Mouse (Mus musculus): ENCODE measurements around the gene Ets1. TPM values are rescaled to one million over a fixed set of nuclear protein-coding genes. Genes with fewer than 3 reads are reported as not detected.

The Ets1 gene
- 10 to 100 TPM; 64.3 to 67.1 TPM for total RNA-seq (2021)

GRCm38 (mm10) chr9:32635627-32636385, at the start of gene Ets1:
Ets1 (plus strand) TSS chr9:32636221.
- no peak for DNase-seq (ENCODE audit: low spot score)
- intact Hi-C loops (cut with DNase I) = loop anchor here (2.0 kb wide), 1 partner anchor 43 kb away; no protein-coding TSS in a partner anchor

- intact Hi-C loops (cut with DNase I) = loop anchor here (1.0 to 2.0 kb wide), 5 partner anchors 317 to 657 kb away; no protein-coding TSS in a partner anchor
- DNase-seq (ENCODE audit: low spot score) = peak; percentile 60
Observed at GRCm38 (mm10) chr9:32589900-32590299, 46.1 kb upstream of the Ets1 start.

GRCm38 (mm10) chr9:32590571-32590970, 45.5 kb upstream of the Ets1 start:
- DNase-seq (ENCODE audit: low spot score) = no peak
- intact Hi-C loops (cut with DNase I) = loop anchor here (1.0 to 2.0 kb wide), 4 partner anchors 349 to 656 kb away; no protein-coding TSS in a partner anchor

- intact Hi-C loops (cut with DNase I) = loop anchor here (2.0 kb wide), 6 partner anchors 45 to 655 kb away; partner anchors contain the start of gene Ets1
Observed at GRCm38 (mm10) chr9:32591732-32592582, 44.1 kb upstream of the Ets1 start.

GRCm38 (mm10) chr9:32592583-32592890, 43.5 kb upstream of the Ets1 start:
- DNase-seq (ENCODE audit: low spot score) = no peak
- intact Hi-C loops (cut with DNase I) = loop anchor here (2.0 kb wide), 3 partner anchors 44 to 104 kb away; partner anchors contain the start of gene Ets1

More at GRCm38 (mm10) chr9:32591732-32592582, 44.1 kb upstream of the Ets1 start:
- DNase-seq (ENCODE audit: low spot score) = peak; percentile 63

- no peak for DNase-seq (ENCODE audit: low spot score)
- intact Hi-C loops (cut with DNase I) = loop anchor here (2.0 kb wide), 3 partner anchors 43 to 103 kb away; partner anchors contain the start of gene Ets1
Observed at GRCm38 (mm10) chr9:32593816-32594215, 42.2 kb upstream of the Ets1 start.

- intact Hi-C loops (cut with DNase I) = no loop called here
- no peak for DNase-seq (ENCODE audit: low spot score)
Observed at GRCm38 (mm10) chr9:32594346-32594745, 41.7 kb upstream of the Ets1 start.

GRCm38 (mm10) chr9:32595076-32595820, 40.8 kb upstream of the Ets1 start:
- intact Hi-C loops (cut with DNase I) = no loop called here
- no peak for DNase-seq (ENCODE audit: low spot score)

GRCm38 (mm10) chr9:32596366-32596765, 39.7 kb upstream of the Ets1 start:
- DNase-seq (ENCODE audit: low spot score) = no peak
- intact Hi-C loops (cut with DNase I) = loop anchor here (1.0 kb wide), 1 partner anchor 15 kb away; no protein-coding TSS in a partner anchor

- no peak for DNase-seq (ENCODE audit: low spot score)
- intact Hi-C loops (cut with DNase I) = no loop called here
Observed at GRCm38 (mm10) chr9:32601953-32602352, 34.1 kb upstream of the Ets1 start.

- intact Hi-C loops (cut with DNase I) = no loop called here
- no peak for DNase-seq (ENCODE audit: low spot score)
Observed at GRCm38 (mm10) chr9:32603097-32603496, 32.9 kb upstream of the Ets1 start.

- intact Hi-C loops (cut with DNase I) = loop anchor here (5.0 kb wide), 1 partner anchor 35 kb away; no protein-coding TSS in a partner anchor
- DNase-seq (ENCODE audit: low spot score) = no peak
Observed at GRCm38 (mm10) chr9:32607218-32607617, 28.8 kb upstream of the Ets1 start.

- no peak for DNase-seq (ENCODE audit: low spot score)
- intact Hi-C loops (cut with DNase I) = loop anchor here (5.0 kb wide), 1 partner anchor 33 kb away; no protein-coding TSS in a partner anchor
Observed at GRCm38 (mm10) chr9:32608831-32609610, 27.0 kb upstream of the Ets1 start.

- intact Hi-C loops (cut with DNase I) = no loop called here
- DNase-seq (ENCODE audit: low spot score) = no peak
Observed at GRCm38 (mm10) chr9:32610218-32610617, 25.8 kb upstream of the Ets1 start.

- intact Hi-C loops (cut with DNase I) = loop anchor here (1.0 kb wide), 1 partner anchor 14 kb away; no protein-coding TSS in a partner anchor
- no peak for DNase-seq (ENCODE audit: low spot score)
Observed at GRCm38 (mm10) chr9:32610631-32611030, 25.4 kb upstream of the Ets1 start.

- intact Hi-C loops (cut with DNase I) = loop anchor here (1.0 kb wide), 1 partner anchor 15 kb away; no protein-coding TSS in a partner anchor
- no peak for DNase-seq (ENCODE audit: low spot score)
Observed at GRCm38 (mm10) chr9:32611340-32611739, 24.7 kb upstream of the Ets1 start.

GRCm38 (mm10) chr9:32612426-32612825, 23.6 kb upstream of the Ets1 start:
- intact Hi-C loops (cut with DNase I) = no loop called here
- DNase-seq (ENCODE audit: low spot score) = no peak

GRCm38 (mm10) chr9:32612861-32613421, 23.1 kb upstream of the Ets1 start:
- intact Hi-C loops (cut with DNase I) = no loop called here
- no peak for DNase-seq (ENCODE audit: low spot score)

GRCm38 (mm10) chr9:32614191-32614590, 21.8 kb upstream of the Ets1 start:
- DNase-seq (ENCODE audit: low spot score) = no peak
- intact Hi-C loops (cut with DNase I) = no loop called here

Measured in heart, postnatal 25 days (tissue).